Mouse (Mus musculus) G1E (cell line): ENCODE measurements around the gene Rrp8.
"Not testable (repeated sequence)": the region's sequence is repeated elsewhere in the genome, so short reads cannot be mapped to it uniquely, and the experiment has no call there.

Experiments
- CTCF ChIP-seq: IDR thresholded peaks from 2 replicates; pipeline ENCODE4 v1.5.1; 2012; ENCODE audit warnings: low read depth, low read length, inconsistent platforms, mixed read lengths
- TAL1 ChIP-seq: conservative IDR thresholded peaks from 2 replicates; pipeline ENCODE4 v1.6.1; 2012; ENCODE audit warnings: low read depth, low read length, inconsistent platforms, mixed read lengths

DNA sequence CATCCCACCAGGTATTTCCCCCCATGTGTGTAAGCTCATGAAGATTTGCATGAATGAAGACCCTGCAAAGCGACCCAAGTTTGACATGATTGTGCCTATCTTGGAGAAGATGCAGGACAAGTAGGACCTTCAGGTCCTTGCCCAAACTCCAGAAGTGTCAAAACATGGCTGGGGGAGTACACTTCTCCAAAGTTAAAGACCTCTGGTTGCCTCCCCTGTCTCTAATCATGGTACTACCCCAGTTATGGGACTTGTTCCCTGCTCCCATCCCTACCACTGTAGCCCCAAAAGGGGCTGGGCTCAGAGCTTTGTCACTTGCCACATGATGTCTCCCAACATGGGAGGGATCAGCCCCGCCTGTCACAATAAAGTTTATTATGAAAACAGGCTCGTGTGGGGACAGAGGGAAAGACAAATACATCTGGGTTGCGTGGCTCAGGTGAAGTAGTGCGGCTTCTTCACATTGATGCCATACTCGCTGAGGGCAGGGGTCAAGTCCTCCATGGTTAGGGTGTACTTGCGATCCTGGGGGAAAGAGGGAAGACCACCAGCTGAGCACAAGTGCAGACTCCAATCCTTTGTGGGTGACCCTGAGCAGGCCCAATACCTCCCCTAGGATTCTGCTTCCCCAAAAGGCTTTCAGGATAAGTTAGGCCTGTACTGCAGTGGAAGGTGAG lies 5.5 kb upstream of the Rrp8 start:
- not testable (repeated sequence) for TF ChIP-seq CTCF, TAL1
